Comparison of ENCODE assay signal across 8 mouse cellular contexts in genomic region chr1:178336777-178337481, GRCm38 (mm10). TPM values are rescaled to one million over a fixed set of nuclear protein-coding genes. Genes with fewer than 3 reads are reported as not detected.
DNase-seq lines count a peak whose midpoint lies in the region; ATAC-seq and TF ChIP-seq lines count a peak whose summit lies in the region.

No protein-coding gene starts in this region.

- peak overlapping the region; percentile 100 for H3K9ac ChIP-seq in embryonic facial prominence, embryonic 11.5 days (replicated peaks; ENCODE audit: low read length)
- H3K9ac ChIP-seq in liver, embryonic 13.5 days = peak overlapping the region; percentile 100

- DNase-seq in cerebellum, adult 9-11 months = no peak
- peak; percentile 83 for DNase-seq in CD4-positive helper T cell, adult 2 months (ENCODE audit: low read depth, low spot score)
- DNase-seq in embryonic facial prominence, embryonic 11.5 days (ENCODE audit: low spot score) = no peak
- DNase-seq in hindbrain, embryonic 10.5 days (ENCODE audit: low spot score) = no peak
- peak; percentile 47 for DNase-seq in liver, embryonic 13.5 days
- DNase-seq in testis, postnatal 14 days (ENCODE audit: low spot score) = peak; percentile 73

- H3K27me3 ChIP-seq in embryonic facial prominence, embryonic 11.5 days (ENCODE audit: control insufficient read depth, insufficient read depth, low read length) = no peaks in the 10 kb centered on the region
- no peaks in the 10 kb centered on the region for H3K27me3 ChIP-seq in hindbrain, embryonic 10.5 days (ENCODE audit: insufficient read depth, poor library complexity, severe bottlenecking)
- H3K27me3 ChIP-seq in liver, embryonic 13.5 days = no peaks in the 10 kb centered on the region
- H3K27me3 ChIP-seq in myocyte (ENCODE audit: control insufficient read depth, insufficient read depth, insufficient read length) = no peaks in the 10 kb centered on the region

- peaks cover 56% of the 10 kb centered on the region for H3K79me2 ChIP-seq in myocyte (ENCODE audit: control insufficient read depth, insufficient read depth)

- no peaks in the 10 kb centered on the region for H3K4me1 ChIP-seq in embryonic facial prominence, embryonic 11.5 days (ENCODE audit: control insufficient read depth, insufficient read depth, low read length)
- H3K4me1 ChIP-seq in hindbrain, embryonic 10.5 days (replicated peaks) = peaks cover 32% of the 10 kb centered on the region
- H3K4me1 ChIP-seq in liver, embryonic 13.5 days (replicated peaks) = peaks cover 47% of the 10 kb centered on the region

- ATAC-seq in cerebellum, adult (ENCODE audit: insufficient number of reproducible peaks, low FRiP score, low TSS enrichment) = peak; percentile 32
- ATAC-seq in embryonic facial prominence, embryonic 11.5 days (replicated peaks; ENCODE audit: insufficient number of reproducible peaks, low FRiP score, low TSS enrichment, low read depth) = peak; percentile 69
- ATAC-seq in liver, embryonic 13.5 days (ENCODE audit: low read depth) = peak; percentile 56

- WGBS in embryonic facial prominence, embryonic 11.5 days = under 1% methylated on average over 74 of the region's 89 CpGs
- under 1% methylated on average over 89 of the region's 89 CpGs for WGBS in hindbrain, embryonic 10.5 days
- WGBS in liver, embryonic 13.5 days (ENCODE audit: insufficient replicate concordance) = under 1% methylated on average over 84 of the region's 89 CpGs

- H3K4me3 ChIP-seq in embryonic facial prominence, embryonic 11.5 days (ENCODE audit: low read depth, low read length) = peak overlapping the region; percentile 100
- H3K4me3 ChIP-seq in hindbrain, embryonic 10.5 days = peak overlapping the region; percentile 100
- peak overlapping the region; percentile 99 for H3K4me3 ChIP-seq in liver, embryonic 13.5 days (replicated peaks)
- H3K4me3 ChIP-seq in myocyte = peak overlapping the region; percentile 83

- H3K36me3 ChIP-seq in embryonic facial prominence, embryonic 11.5 days (replicated peaks; ENCODE audit: control insufficient read depth, insufficient read depth, low read depth, low read length) = peaks cover 3% of the 10 kb centered on the region
- peaks cover 43% of the 10 kb centered on the region for H3K36me3 ChIP-seq in hindbrain, embryonic 10.5 days
- H3K36me3 ChIP-seq in liver, embryonic 13.5 days = peaks cover 34% of the 10 kb centered on the region
- H3K36me3 ChIP-seq in myocyte (ENCODE audit: control insufficient read depth, insufficient read depth) = peaks cover 42% of the 10 kb centered on the region

- TF ChIP-seq POLR2A in myocyte (IDR thresholded peaks at IDR 0.05; ENCODE audit: insufficient read length, low read depth) = peak; percentile 58

- H3K4me2 ChIP-seq in embryonic facial prominence, embryonic 11.5 days (ENCODE audit: low read depth, low read length) = 0 out of 2 replicates have a peak overlapping the region, but pooled peaks have one; percentile 3
- peak overlapping the region; percentile 76 for H3K4me2 ChIP-seq in liver, embryonic 13.5 days
- no peak overlapping the region for H3K4me2 ChIP-seq in myocyte (ENCODE audit: low read depth)

- H3ac ChIP-seq in myocyte (ENCODE audit: control insufficient read depth, insufficient read length) = peak overlapping the region; percentile 100

- H3K9me3 ChIP-seq in embryonic facial prominence, embryonic 11.5 days (replicated peaks; ENCODE audit: control insufficient read depth, low read length) = no peaks in the 10 kb centered on the region
- no peaks in the 10 kb centered on the region for H3K9me3 ChIP-seq in hindbrain, embryonic 10.5 days
- H3K9me3 ChIP-seq in liver, embryonic 13.5 days (replicated peaks) = no peaks in the 10 kb centered on the region

- peak overlapping the region; percentile 99 for H3K27ac ChIP-seq in embryonic facial prominence, embryonic 11.5 days (replicated peaks; ENCODE audit: low read depth, low read length)
- H3K27ac ChIP-seq in hindbrain, embryonic 10.5 days = peak overlapping the region; percentile 100
- peak overlapping the region; percentile 100 for H3K27ac ChIP-seq in liver, embryonic 13.5 days

TF ChIP-seq in myocyte, 11 proteins besides CTCF, POLR2A, EP300 and RAD21:
- TF ChIP-seq MYOG (IDR thresholded peaks at IDR 0.05; ENCODE audit: control insufficient read depth in 1 of 3, insufficient read depth in 1 of 3, insufficient read length in 2 of 3, low read depth in 2 of 3) (peak in 1 of 3 experiments; percentile 3), MAX (IDR thresholded peaks at IDR 0.05; ENCODE audit: low read depth) (no peak), POLR2AphosphoS2 (IDR thresholded peaks at IDR 0.05; ENCODE audit: insufficient read length, low read depth) (peak; percentile 76), E2F4 (IDR thresholded peaks at IDR 0.05; ENCODE audit: insufficient read depth) (no peak), TCF3 (IDR thresholded peaks at IDR 0.05; ENCODE audit: insufficient read length, low read depth) (no peak)
TF ChIP-seq in myocyte: peak in this region for 2.

RNA-seq across cellular contexts. Expression of gene Hnrnpu, which starts 0.7 kb away (rescaled TPM):
- polyA plus RNA-seq in embryonic facial prominence, embryonic 11.5 days (2014; fragmentation: Nextera tagmentation; extraction: Ambion mirVana) = 823 and 953 TPM in 2 replicates
- polyA plus RNA-seq in hindbrain, embryonic 10.5 days (2016; fragmentation: Nextera tagmentation; extraction: Ambion mirVana) = 466 and 470 TPM in 2 replicates
- 177 and 260 TPM in 2 replicates for polyA plus RNA-seq in liver, embryonic 13.5 days (2015; fragmentation: Nextera tagmentation; extraction: Ambion mirVana)
- 95.0 TPM for polyA plus RNA-seq in myocyte (2012; fragmentation: generic; extraction: Trizol)

RNA-seq across cellular contexts. Expression of gene Cox20, which starts 18.0 kb away (rescaled TPM):
- polyA plus RNA-seq in embryonic facial prominence, embryonic 11.5 days (2014; fragmentation: Nextera tagmentation; extraction: Ambion mirVana) = 106 and 120 TPM in 2 replicates
- 87.1 and 109 TPM in 2 replicates for polyA plus RNA-seq in hindbrain, embryonic 10.5 days (2016; fragmentation: Nextera tagmentation; extraction: Ambion mirVana)
- polyA plus RNA-seq in liver, embryonic 13.5 days (2015; fragmentation: Nextera tagmentation; extraction: Ambion mirVana) = 96.7 and 119 TPM in 2 replicates
- polyA plus RNA-seq in myocyte (2012; fragmentation: generic; extraction: Trizol) = 67.2 TPM

Comparison
In these comparisons a context has a peak if more than half of its experiments do, and no peak if none do; other contexts are left out.
1. DNase-seq: peak in CD4-positive helper T cell, adult 2 months (single experiment), liver, embryonic 13.5 days (single experiment) and testis, postnatal 14 days (single experiment); none in cerebellum, adult 9-11 months (single experiment), embryonic facial prominence, embryonic 11.5 days (single experiment) and hindbrain, embryonic 10.5 days (single experiment).
2. Peak in every context shown above with its lines, with median percentiles within 50 percentile points of each other: ATAC-seq, H3K27ac ChIP-seq and H3K4me3 ChIP-seq.